Mouse (Mus musculus) embryonic facial prominence, embryonic 15.5 days (tissue): ENCODE results near the gene Khdc1c. TPM values are rescaled to one million over a fixed set of nuclear protein-coding genes. Genes with fewer than 3 reads are reported as not detected.
A peak's percentile ranks its signal among the peaks of the same experiment; 100 is the strongest.

Source experiments
- ATAC-seq: fragments of 200-750 bp; cut with Nextera tagmentation; 2 replicates; pipeline ENCODE4 v1.8.0; 2017; ENCODE audit warnings: low read depth, moderate TSS enrichment; ENCODE audit not compliant: insufficient number of reproducible peaks, low FRiP score, low TSS enrichment
- H3K27ac ChIP-seq: fragments of 300-500 bp; sonication (generic); replicated peaks from 2 replicates; pipeline ENCODE4 v1.5.1; 2015; ENCODE audit warnings: mild to moderate bottlenecking, inconsistent platforms
- H3K27me3 ChIP-seq: fragments of 300-500 bp; sonication (generic); 2 replicates; pipeline ENCODE4 v1.6.1; 2015; ENCODE audit warnings: inconsistent platforms
- H3K36me3 ChIP-seq: fragments of 300-500 bp; sonication (generic); 2 replicates; pipeline ENCODE4 v1.6.1; 2015; ENCODE audit warnings: mild to moderate bottlenecking, inconsistent platforms
- H3K4me1 ChIP-seq: fragments of 300-500 bp; sonication (generic); 2 replicates; pipeline ENCODE4 v1.6.1; 2015; ENCODE audit warnings: inconsistent platforms
- H3K4me2 ChIP-seq: fragments of 300-500 bp; sonication (generic); replicated peaks from 2 replicates; pipeline ENCODE4 v1.6.1; 2015; ENCODE audit warnings: mild to moderate bottlenecking, inconsistent platforms
- H3K4me3 ChIP-seq: fragments of 300-500 bp; sonication (generic); replicated peaks from 2 replicates; pipeline ENCODE4 v1.5.1; 2015; ENCODE audit warnings: mild to moderate bottlenecking, inconsistent platforms
- H3K9ac ChIP-seq: fragments of 300-500 bp; sonication (generic); 2 replicates; pipeline ENCODE4 v1.6.1; 2015; ENCODE audit warnings: inconsistent platforms
- H3K9me3 ChIP-seq: fragments of 300-500 bp; sonication (generic); replicated peaks from 2 replicates; pipeline ENCODE4 v1.6.1; 2016; ENCODE audit warnings: inconsistent platforms
- WGBS: fragments of 180-500 bp; shearing (Covaris S2); methylation state at CpG from one replicate; pipeline ENCODE4 v1.1.7; 2015; 5-methylcytosine and 5-hydroxymethylcytosine counted together
- polyA plus RNA-seq: library from polyadenylated mRNA; unstranded; fragments of >200 nt; fragmentation: Nextera tagmentation; extraction: Ambion mirVana; gene quantifications from 2 replicates; pipeline ENCODE4 v1.2.1, GENCODE M21; 2015

The Khdc1c gene
- polyA plus RNA-seq, 1 experiment from 2014 or later, result not detected

- WGBS, result 76% methylated on average over 2 of the region's 2 CpGs
- H3K27me3 ChIP-seq, result no peaks in the 10 kb centered on the region
- H3K4me3 ChIP-seq, result no peak within 1 kb of the TSS
- no peak within 1 kb of the TSS for H3K4me2 ChIP-seq
- H3K36me3 ChIP-seq, result no peaks in the 10 kb centered on the region
- no peak for ATAC-seq
- H3K4me1 ChIP-seq, result no peaks in the 10 kb centered on the region
- no peak within 1 kb of the TSS for H3K27ac ChIP-seq
- H3K9me3 ChIP-seq, result no peaks in the 10 kb centered on the region
- H3K9ac ChIP-seq, result no peak within 1 kb of the TSS
Measured at GRCm38 (mm10) chr1:21349341-21349740, 18.8 kb upstream of the Khdc1c start, which contains the start of gene Khdc1a. Gene Khdc1a, plus strand, starts transcription at chr1:21349641.

- Histone ChIP-seq H3K27me3 (no peaks in the 10 kb centered on the region), H3K4me3 (no peak within 1 kb of the TSS), H3K9me3 (no peaks in the 10 kb centered on the region), H3K27ac (no peak within 1 kb of the TSS), H3K4me1 (no peaks in the 10 kb centered on the region), H3K4me2 (no peak within 1 kb of the TSS), H3K36me3 (no peaks in the 10 kb centered on the region), H3K9ac (no peak within 1 kb of the TSS)
- WGBS, result 79% methylated on average over 1 of the region's 1 CpGs
- ATAC-seq, result no peak
Measured at GRCm38 (mm10) chr1:21383256-21383655, 15.1 kb downstream of the Khdc1c start, which contains the start of gene Khdc1b. Gene Khdc1b, plus strand, starts transcription at chr1:21383556.

- no peak for ATAC-seq
- WGBS, result 67% methylated on average over 6 of the region's 6 CpGs
Measured at GRCm38 (mm10) chr1:21391138-21391671, 23.1 kb downstream of the Khdc1c start.

GRCm38 (mm10) chr1:21402804-21403203 is 34.7 kb downstream of the Khdc1c start:
- H3K4me3 ChIP-seq, result no peak overlapping the region
- 83% methylated on average over 8 of the region's 8 CpGs for WGBS
- H3K4me1 ChIP-seq, result no peaks in the 10 kb centered on the region
- H3K36me3 ChIP-seq, result no peaks in the 10 kb centered on the region
- H3K27me3 ChIP-seq, result no peaks in the 10 kb centered on the region
- no peak overlapping the region for H3K9ac ChIP-seq
- H3K4me2 ChIP-seq, result no peak overlapping the region
- H3K9me3 ChIP-seq, result no peaks in the 10 kb centered on the region
- no peak for ATAC-seq
- H3K27ac ChIP-seq, result no peak overlapping the region

More at GRCm38 (mm10) chr1:21391138-21391671, 23.1 kb downstream of the Khdc1c start:
- Histone ChIP-seq H3K27ac (no peak overlapping the region), H3K4me1 (no peaks in the 10 kb centered on the region), H3K36me3 (no peaks in the 10 kb centered on the region), H3K9ac (no peak overlapping the region), H3K27me3 (no peaks in the 10 kb centered on the region), H3K9me3 (no peaks in the 10 kb centered on the region), H3K4me2 (no peak overlapping the region), H3K4me3 (no peak overlapping the region)

- ATAC-seq, result no peak
- WGBS, result 76% methylated on average over 2 of the region's 2 CpGs
Measured at GRCm38 (mm10) chr1:21407266-21407665, 39.1 kb downstream of the Khdc1c start.

GRCm38 (mm10) chr1:21411331-21412196 is 43.4 kb downstream of the Khdc1c start:
- Histone ChIP-seq H3K4me1 (peaks cover 7% of the 10 kb centered on the region; the same call in 1 of the 2 replicates), H3K36me3 (no peaks in the 10 kb centered on the region), H3K27ac (no peak overlapping the region), H3K4me3 (no peak overlapping the region), H3K27me3 (no peaks in the 10 kb centered on the region), H3K9ac (no peak overlapping the region), H3K9me3 (no peaks in the 10 kb centered on the region), H3K4me2 (0 out of 2 replicates have a peak overlapping the region, but pooled peaks have one; percentile 15)
- no peak for ATAC-seq
- 50% methylated on average over 18 of the region's 18 CpGs for WGBS

More at GRCm38 (mm10) chr1:21407266-21407665, 39.1 kb downstream of the Khdc1c start:
- H3K27me3 ChIP-seq, result no peaks in the 10 kb centered on the region
- no peaks in the 10 kb centered on the region for H3K36me3 ChIP-seq
- H3K9ac ChIP-seq, result no peak overlapping the region
- no peak overlapping the region for H3K27ac ChIP-seq
- H3K4me1 ChIP-seq, result peaks cover 7% of the 10 kb centered on the region; the same call in 1 of the 2 replicates
- H3K4me3 ChIP-seq, result no peak overlapping the region
- no peaks in the 10 kb centered on the region for H3K9me3 ChIP-seq
- no peak overlapping the region for H3K4me2 ChIP-seq

- WGBS, result 80% methylated on average over 2 of the region's 2 CpGs
Measured at GRCm38 (mm10) chr1:21412197-21412555, 44.0 kb downstream of the Khdc1c start.

GRCm38 (mm10) chr1:21419370-21419769 is 51.2 kb downstream of the Khdc1c start:
- H3K9ac ChIP-seq, result no peak overlapping the region
- H3K9me3 ChIP-seq, result no peaks in the 10 kb centered on the region
- H3K4me3 ChIP-seq, result no peak overlapping the region
- H3K4me1 ChIP-seq, result no peaks in the 10 kb centered on the region
- no peaks in the 10 kb centered on the region for H3K27me3 ChIP-seq
- H3K4me2 ChIP-seq, result no peak overlapping the region
- H3K36me3 ChIP-seq, result no peaks in the 10 kb centered on the region
- no peak for ATAC-seq
- no peak overlapping the region for H3K27ac ChIP-seq

More at GRCm38 (mm10) chr1:21412197-21412555, 44.0 kb downstream of the Khdc1c start:
- H3K4me3 ChIP-seq, result no peak overlapping the region
- no peaks in the 10 kb centered on the region for H3K27me3 ChIP-seq
- no peak overlapping the region for H3K27ac ChIP-seq
- H3K9ac ChIP-seq, result no peak overlapping the region
- peaks cover 7% of the 10 kb centered on the region; the same call in 1 of the 2 replicates for H3K4me1 ChIP-seq
- ATAC-seq, result no peak
- H3K9me3 ChIP-seq, result no peaks in the 10 kb centered on the region
- H3K36me3 ChIP-seq, result no peaks in the 10 kb centered on the region
- H3K4me2 ChIP-seq, result no peak overlapping the region

Other genes with a start within 250 kb of the Khdc1c start
- gene Tmem14a, start 149.8 kb upstream of the Khdc1c start, polyA plus RNA-seq, result 10.5 and 11.5 TPM in 2 replicates
- 6.0 and 10.3 TPM in 2 replicates for gene Gsta3, start 127.7 kb upstream of the Khdc1c start, polyA plus RNA-seq
- not detected in 2 replicates for gene Khdc1a, start 18.7 kb upstream of the Khdc1c start, polyA plus RNA-seq
- gene Khdc1b, start 15.2 kb downstream of the Khdc1c start, polyA plus RNA-seq, result 0.09 and 0.12 TPM in 2 replicates